Mouse (Mus musculus) hindlimb bud, embryonic 11.5 days (tissue): ENCODE results near the gene Tmem63a.
"Not testable (repeated sequence)": the region's sequence is repeated elsewhere in the genome, so short reads cannot be mapped to it uniquely, and the experiment has no call there.

Experiments used
- DNase-seq: peaks from one replicate; pipeline ENCODE4 v3.0.0-alpha.2; 2012; ENCODE audit warnings: low read depth, low spot score; ENCODE audit errors: extremely low spot score

The Tmem63a gene

DNA sequence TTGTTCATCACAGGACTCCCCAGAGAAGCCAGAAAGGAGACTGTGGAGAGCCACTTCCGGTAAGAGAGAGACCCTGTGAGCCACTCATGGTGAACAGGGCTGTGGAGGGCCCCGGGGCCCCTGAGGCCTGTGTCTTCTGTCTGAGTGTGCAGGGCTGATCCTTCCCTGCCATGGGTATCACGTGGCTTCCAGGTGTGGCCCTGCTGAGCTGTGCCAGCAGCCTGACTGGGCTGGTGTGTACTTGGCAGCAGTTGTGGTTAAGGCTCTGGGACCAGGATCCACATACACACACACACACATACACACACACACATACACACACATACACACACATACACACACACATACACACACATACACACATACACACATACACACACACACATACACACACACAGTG is 15.8 kb downstream of the Tmem63a start:
- no peak for DNase-seq

DNA sequence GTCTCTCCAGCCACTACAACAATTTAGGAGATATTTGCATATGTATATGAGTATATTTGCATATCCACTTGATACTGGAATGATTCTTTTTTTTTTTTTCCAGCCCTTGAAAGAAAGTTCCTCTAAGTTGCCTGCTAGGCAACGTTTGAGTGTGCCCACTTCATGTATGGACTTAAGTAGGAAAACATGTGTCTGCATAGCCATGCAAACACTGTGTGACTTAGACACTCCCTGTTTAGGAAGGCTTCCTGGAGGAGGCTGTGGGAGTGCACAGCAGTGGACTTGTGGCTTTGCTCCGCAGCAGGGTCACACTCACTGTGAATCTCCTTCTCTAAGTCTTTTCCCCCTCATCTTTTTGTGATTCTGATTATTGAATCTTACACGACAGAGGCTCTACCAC is 16.7 kb downstream of the Tmem63a start:
- no peak for DNase-seq

DNA sequence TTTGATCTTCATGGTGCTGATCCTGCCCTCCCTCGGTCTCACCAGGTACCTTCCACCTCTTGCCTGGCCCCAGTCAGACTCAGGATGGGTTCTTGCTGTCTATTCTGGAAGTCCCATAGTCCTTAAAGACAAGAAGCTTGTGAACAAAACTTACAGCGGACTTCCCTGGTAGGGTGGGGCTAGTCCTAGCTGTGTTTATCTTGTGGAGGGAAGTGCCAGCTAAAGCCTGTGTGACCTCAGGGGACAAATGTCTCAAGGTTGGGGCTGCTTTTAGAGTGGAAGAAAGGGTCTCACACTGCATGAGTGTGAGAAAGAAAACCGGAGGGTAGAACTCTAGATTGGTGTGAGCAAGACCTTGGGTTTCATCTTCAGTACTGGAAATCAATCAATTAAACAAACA is 23.6 kb downstream of the Tmem63a start:
- DNase-seq = no peak

DNA sequence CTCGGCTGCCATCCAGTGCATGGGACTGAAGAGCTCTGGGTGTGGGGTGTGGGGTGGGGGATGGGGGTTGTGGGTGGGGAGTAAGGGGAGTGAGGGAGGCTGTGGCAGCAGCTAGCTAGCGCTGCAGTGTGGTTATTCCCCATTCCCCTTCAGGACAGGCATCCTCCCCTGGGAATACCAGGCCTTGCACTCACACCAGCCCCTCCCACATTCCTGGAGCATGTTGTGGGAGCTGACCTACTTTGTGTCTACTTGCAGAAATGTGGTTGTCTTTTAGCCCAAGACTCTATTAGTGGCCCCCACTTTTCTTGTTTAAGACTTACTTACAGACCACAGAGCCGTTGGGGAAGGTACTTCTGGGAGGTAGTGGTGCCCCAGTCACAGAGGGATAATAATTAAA is 24.4 kb downstream of the Tmem63a start:
- DNase-seq = no peak

DNA sequence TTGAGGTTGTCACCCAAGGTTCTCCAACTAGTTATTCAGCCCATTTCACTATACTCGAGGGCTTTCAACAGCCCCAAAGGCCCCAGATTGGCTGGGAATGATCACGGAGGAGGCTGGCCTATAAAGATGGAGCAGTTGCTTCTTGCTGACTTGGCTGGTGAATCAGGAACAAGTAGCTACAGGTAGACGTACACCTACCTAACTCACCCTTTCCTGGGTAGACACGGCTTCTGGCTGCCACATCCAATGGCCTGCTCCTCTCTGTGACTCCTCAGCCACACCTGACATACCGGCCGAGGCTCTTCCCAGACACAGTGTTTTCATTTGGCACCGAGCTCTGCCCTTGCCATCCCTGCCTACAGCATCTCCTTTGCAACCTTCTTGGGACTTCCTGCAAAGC is 25.1 kb downstream of the Tmem63a start:
- no peak for DNase-seq

DNA sequence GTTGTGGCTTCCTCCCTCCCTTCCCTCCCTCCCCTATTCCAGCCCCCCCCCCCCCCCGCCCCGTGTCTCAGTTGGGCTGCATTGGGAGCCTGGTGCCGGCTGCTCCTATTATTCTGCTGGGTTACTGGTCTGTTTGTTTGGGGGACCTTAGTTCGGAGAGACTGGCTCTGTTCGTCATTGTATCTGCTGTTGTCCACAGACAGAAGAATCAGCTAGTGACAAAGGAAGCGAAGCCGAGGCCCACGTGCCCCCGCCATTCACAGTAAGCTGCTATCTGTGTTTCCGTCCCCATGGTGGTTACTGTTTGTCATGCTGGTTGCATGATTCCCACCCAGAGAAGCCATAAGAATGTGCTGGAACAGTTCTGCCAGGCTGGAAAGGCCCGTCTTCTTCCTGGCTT is 30.8 kb downstream of the Tmem63a start:
- DNase-seq = no peak

DNA sequence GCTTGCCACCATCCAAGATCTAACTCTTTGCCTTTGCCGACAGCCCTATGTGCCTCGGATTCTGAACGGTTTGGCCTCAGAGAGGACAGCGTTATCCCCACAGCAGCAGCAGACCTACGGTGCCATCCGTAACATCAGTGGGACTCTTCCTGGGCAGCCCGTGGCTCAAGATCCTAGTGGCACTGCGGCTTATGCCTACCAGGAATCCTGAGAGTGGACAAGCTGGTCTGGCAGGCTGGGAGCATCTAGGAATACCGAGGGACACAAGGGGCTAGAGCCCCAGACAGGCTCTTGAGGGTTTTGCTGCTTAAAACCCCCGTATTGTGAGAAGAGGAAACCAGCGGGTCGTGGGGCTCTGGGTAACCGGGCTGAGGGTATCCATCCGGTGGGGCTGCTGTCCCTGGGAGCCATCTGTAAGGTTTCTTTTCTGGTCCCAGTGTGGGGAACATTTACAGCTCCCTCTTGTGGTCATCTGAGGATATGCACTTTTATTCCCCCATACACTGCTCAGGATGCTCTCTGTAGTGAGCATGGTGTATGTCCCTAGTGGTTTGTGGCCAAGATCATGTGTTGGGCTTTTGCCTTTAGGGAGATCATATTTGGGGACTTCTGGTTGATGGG is 32.1 kb downstream of the Tmem63a start:
- DNase-seq = peak; percentile 69

DNA sequence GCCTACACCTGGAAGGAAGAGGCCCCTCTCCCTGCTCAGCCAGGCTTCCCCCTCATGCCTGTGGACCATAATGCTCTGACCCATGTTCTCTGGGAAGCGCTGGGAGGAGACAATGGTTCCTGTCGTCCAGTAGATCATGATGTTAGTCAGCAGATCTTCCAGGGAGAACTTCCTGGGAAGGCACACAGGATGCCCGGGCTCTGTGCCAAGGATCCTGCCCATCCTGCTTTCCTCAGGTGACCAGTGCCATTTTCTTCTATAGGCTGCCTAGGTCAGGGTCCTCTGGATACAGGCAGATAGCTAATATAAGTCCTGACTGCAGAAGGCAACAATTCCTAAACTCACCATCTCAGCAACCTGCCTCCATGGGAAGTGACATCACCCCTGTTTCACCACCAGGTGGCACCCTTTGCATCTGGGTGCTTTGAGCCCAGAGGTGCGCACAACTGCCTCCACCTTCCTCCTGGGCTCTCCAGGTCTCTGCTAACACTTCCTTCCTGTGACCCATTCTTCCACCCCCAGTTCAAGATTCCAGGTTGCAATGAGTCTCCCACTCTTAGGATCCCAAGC is 34.1 kb downstream of the Tmem63a start:
- no peak for DNase-seq

DNA sequence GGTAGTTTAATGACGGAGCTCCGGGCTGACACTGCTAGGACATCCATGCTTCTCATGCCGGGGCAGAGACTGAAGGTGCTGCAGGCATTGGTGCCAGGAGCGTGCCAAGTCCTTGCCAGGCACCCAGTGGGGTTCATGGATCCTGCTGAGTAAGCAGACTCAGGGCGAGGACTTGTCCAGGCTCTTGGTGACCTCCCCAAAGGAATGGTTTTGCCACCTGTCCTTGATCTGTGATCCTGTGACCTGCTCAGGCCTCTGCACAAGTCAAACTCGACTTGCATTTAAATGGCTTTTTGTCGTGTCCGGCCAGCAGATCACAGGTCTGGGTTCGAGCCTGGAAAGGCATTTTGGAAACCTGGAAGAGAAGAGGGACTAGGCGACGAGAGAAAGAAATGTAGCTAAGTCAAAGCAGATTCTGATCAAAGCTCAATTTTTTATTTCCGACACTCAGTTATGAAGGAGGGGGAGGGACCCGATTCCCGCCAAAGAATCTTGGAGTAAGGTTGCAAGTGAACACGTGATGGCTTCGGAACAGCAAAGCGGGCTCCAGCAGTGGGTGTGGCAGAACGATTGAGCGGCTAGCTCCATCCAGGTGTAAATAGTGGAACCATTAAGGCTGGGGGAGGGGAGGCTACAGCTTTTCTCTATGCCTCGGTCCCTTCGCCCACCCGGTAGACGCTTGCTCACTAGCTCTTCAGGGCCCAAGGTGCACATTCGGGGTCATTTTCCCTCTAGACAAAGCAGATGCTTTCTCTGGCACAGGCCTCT is 37.5 kb downstream of the Tmem63a start:
- DNase-seq = no peak

DNA sequence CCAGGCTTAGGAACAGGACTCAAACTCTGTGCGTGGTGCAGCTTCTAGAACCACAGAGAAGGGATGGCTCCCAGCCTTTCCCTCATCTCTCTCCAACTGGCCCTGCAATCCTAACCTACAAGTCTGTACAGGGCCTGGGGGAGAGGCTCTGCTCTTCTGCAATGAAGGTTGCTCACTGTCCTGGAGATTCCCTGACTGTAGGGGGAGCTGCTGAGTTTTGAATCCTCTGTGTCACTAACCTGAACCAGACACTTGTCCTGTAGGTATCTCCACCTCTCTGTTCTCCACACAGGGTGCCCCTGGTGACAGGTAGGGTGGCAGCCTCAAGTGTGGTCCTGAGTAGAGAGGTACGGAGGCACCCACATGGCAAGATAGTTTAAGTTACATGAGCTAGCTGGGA is 38.3 kb downstream of the Tmem63a start:
- no peak for DNase-seq

DNA sequence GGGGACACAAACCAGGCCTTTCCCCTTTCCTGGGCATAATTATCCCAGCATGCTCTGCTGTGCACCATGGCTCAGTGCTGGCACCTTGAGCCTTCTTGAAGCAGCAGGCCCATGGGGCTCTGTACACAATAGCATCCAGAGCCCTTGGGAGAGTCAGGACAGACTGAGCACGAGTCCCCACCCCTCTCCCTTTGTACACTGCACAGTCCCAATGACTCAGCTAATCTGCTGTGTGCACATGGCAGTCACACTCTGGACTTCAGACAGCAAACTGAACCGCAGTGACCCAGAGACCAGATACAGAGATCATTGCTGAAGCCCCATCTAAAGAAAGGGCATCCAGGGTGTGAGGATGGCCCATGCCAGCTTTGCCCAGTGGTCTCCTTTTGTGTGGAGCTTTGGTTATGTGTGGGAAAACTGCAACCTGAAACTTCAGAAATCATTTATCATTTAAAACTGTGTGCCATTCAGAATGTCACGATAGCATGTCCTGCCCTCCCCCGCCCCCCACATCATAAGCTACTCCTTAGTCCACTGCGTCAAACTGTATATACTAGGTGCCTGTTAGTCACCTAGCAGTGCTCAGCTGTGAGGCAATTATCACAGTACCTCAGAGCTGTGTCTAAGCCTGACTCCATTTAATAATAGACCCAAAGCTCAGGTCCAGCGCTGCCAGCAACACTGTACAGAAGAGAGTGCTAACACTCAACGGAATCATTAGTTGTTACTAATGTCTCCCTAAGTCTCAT is 39.3 kb downstream of the Tmem63a start:
- not testable (repeated sequence) for DNase-seq

DNA sequence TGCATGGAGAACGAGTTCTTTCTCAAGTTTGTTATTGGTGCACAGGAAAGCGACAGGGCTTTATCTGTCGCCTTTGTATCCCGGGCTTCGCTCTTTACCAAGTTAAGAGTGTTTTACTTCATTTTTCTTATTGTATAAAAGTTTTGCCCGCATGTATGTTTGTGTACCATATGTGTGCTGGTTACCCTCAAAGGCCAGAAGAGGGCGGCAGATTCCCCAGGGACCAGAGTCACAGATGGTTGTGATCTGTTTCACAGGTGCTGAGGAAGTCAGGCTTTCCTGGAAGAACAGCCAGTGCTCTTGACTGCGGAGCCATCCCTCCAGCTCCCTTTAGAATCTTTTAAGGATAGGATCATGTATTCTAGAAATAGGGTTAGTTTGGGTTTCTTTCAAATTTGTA is 44.6 kb downstream of the Tmem63a start:
- no peak for DNase-seq

DNA sequence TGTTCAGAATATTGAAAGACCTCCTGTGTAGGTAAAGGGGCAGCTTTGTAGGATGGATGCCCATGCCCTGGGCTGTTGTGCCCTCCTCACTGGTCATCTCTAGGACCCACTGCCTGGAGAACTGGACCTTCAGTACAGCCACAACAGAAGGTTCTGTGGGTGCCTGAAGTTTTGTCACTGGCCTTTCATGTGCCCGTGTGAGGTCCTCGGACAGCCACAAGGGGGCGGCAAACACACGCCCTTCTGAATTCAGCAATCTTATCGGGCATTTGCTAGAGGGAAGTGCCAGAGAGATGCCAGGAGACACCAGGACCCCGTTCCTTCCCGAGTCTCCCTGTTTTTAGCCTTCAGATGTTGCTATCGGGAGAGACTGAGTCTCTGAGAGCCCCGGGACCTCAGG is 45.6 kb downstream of the Tmem63a start:
- no peak for DNase-seq

DNA sequence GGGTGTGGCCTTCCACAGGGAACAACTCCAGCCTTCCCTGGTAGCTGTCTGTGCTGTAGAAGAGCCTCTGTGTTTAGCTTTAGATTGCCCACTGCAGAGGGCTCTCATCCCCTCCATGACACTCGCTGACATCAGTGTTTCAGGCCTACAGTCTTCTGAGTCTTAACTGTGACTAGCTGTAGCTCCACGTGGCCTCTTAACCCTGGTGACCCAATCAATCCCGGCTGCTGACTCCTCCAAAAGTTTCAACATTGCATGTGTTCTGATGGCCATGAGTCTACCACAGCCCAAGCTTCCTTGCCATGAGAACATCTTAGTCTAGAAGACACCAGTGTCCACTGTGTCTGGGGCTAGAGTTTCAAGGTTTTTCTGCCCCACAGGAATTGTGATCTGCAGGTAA is 48.5 kb downstream of the Tmem63a start:
- DNase-seq = no peak

DNA sequence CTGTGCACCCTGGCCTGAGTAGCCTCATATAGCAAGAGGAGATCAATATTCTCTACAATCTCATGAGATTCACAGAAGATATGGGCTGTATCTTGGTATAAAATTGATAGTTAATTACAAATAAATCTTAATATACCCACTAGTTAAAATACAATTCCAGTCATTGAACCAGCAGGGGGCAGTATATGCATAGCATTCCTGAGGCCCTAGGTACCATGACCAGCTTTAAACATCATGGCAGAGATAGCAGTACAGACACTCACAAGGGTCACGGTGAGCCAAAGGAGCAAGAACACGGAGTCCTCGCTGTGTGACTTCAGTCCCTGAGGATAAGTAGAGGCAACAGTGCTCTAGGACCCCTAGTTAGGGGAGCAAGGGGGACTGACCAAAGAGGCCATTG is 50.0 kb downstream of the Tmem63a start:
- no peak for DNase-seq

DNA sequence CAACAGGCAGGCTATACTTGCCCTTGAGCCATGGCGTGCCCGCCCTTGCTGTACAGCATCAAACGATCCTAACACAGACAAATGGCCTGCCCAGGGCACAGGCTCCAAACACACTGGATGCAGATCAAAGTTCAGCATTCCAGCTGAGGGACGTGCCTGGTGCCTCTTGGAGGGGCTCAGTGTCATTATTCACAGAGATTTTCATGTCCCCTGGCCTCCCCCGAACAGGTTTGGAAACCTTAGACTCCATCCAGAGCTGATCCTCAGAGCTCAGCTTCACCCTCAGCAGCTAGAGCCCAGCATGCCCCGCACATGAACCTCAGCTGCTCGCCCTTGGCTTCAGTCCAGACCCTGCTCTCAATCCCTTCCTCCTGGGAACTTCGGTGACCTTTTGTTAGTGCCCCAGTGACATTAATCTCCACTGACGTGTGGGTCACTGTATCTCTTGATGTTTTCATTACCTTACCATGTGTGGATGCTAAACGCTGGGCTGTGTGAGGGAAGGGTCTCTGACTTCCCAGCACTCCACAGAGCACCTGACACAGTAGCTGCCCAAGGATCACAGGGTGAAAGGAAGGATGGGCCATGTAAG is 58.5 kb downstream of the Tmem63a start:
- no peak for DNase-seq

DNA sequence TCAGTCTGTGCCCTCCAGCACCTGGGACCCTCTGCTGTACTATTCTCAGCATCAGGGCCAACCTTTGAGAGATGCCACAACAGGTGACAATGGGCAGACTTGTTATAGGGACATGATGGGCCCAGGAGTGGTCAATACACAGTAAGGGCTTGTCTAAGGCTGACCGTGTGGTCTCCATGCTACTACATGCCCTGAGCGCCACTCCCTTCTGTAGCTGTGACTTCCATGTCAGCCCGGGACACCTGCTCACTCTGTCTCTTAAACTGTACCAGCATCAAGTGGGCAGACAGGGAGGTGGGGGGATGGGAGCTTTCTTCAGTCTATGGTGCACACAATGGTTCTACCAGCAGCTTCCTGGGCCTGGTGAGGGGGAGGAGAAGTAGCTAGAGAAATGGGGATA is 59.1 kb downstream of the Tmem63a start:
- no peak for DNase-seq

DNA sequence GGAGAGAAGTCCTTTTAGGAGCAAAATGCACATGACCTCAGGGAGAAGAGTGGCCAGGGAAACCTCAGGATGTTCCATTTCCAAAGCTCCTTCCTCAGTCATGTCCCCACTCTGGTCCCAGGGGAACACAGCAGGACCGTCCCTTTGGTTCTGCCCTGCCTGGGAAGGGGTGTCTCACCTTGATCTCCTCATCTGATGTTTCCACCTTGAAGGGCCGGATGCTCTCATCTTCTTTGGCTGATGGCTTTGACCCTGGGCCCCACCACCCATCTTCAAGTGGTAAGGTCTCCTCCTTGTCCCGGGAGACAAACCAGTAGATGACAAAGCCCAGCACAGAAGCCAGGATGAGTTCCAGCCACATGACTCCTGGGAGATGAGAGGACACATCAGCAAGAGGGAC is 59.5 kb downstream of the Tmem63a start:
- no peak for DNase-seq

DNA sequence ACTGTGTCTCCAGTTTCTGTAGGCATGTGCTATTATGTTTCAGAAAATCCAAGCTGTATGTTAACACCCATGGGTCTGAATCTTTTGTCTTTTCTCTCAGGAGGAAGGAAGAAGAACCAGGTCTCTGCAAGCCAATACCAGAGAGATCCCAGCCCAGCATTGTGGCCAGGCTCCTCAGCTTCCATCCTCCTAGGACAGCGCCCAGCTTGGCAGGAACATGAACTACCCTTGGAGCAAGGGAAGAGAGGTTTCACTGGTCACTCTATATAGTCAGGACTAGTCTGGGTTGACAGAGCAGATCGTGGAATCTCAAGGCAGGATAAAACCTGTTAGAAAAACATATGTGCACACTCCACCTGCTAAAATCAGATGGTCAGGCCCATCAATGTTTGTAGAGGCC is 61.6 kb downstream of the Tmem63a start:
- DNase-seq = no peak

DNA sequence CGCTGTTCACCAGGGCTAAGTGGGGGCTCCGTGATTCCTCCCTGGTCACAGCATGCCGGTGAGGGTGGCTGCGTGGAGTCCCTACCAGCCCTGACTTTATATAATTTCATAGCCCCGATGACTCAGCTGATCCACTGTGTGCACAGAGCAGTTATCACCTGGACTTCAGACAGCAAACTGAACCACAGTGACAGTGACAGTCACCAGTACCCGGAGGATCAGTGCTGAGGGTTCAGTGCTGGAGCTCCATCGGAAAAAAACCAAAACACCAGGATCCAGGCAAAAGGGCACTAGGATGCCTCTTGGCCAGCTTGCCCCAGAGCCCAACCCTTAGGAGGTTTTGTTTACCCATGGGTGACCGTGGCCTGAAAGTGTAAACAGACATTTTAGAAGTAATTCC is 63.2 kb downstream of the Tmem63a start:
- no peak for DNase-seq

DNA sequence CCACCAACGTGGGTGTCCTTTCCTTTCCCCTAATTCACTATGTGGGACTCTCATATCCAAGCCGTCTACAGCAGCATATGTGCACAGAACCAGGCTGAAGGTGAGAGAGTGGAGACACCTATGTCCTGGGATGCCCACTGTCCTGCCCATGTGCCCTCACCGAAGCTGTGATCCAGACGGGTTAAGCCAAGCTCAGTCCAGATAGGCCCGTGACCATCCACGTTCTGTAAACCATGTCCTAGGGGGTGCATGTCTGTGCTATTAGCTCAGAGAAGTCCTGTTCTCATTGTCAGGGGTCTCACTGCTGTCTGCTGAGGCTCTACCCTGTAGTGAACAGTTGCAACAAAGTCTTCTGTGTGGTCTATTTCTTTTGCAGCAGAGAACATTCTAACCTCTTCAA is 65.7 kb downstream of the Tmem63a start:
- no peak for DNase-seq

DNA sequence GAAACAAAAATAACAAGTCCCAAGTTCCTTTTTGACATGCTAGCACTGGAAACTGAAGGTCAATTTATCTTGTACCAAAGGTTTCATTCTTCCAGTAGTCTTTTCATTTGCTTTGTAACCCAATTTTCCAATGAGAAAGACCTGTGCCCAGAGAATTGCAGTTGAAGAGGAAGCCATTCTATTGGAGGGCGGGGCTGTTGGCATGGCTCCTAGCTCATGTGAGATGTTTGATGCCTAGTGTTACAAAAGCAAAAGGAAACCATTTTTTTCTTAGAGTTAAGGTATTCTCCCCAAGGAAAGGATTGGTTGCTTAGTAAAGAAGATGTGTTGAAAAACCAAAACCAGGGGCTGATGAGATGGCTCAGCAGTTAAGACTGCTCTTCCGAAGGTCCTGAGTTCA is 66.1 kb downstream of the Tmem63a start:
- no peak for DNase-seq
